Mouse (Mus musculus) monocyte, adult 2 months (primary cell): ENCODE data around the gene Zfp808.
"Not testable (repeated sequence)": the region's sequence is repeated elsewhere in the genome, so short reads cannot be mapped to it uniquely, and the experiment has no call there.

ENCODE experiments used
- DNase-seq, 2 experiments: peaks; one replicate each; pipeline ENCODE4 v3.0.0; 2022; ENCODE audit warnings: low spot score in 2 of 2, low read depth in 1 of 2

Zfp808 gene

DNA sequence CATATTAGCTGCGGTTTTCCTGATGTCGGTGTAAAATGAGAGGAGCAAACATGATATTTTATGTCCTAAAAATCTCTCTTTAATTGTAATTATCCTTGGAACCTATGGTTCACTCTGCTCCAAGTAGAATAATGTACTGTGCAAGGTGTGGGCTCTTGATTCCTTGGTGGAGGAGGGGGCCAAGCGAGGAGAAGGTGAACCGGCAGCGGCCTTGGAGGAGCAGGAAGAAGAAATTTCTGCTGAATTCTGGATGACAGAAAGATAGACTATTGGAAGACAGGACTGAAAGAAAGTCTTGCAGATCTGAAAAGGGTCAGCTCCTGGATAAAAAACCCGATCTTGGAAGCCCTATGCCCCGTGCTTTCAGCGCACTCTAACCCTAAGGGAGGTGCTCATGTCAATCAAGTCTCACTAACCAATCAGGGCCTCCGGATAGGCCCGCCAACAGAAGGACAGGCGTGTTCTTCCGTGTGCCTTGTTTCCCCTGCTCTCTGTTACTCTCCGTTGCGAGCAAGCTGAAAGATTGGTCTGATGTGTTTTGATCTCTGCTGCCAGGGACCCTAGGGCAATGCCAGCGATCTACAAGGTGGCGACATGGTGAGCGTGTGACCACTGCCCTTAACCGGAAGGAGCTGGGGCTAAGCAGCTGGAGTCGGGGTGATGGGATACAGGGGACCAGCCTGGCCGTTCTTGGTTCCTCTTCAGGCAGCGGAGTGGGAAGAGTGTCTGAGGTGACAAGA lies at the start of gene Zfp808:
TSS of gene Zfp808 (plus strand) at position 455 of the 740 bp plus-strand sequence.
- DNase-seq = peak; percentile 2 to 8

DNA sequence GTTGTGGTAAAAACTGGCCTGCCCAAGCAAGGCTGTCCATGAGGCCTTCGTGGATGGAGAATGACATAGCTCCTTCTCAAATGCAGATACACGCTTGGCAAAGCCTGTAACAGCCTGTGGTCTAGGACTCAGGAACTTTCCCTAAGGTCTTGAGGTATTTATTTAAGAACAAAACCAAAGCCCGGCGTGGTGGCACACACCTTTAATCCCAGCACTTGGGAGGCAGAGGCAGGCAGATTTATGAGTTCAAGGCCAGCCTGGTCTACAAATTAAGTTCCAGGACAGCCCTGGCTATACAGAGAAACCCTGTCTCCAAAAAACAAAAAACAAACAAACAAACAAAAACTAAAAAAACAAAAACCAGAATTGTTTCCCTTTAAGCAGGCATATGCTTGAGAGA lies 30.9 kb upstream of the Zfp808 start:
- not testable (repeated sequence) for DNase-seq

DNA sequence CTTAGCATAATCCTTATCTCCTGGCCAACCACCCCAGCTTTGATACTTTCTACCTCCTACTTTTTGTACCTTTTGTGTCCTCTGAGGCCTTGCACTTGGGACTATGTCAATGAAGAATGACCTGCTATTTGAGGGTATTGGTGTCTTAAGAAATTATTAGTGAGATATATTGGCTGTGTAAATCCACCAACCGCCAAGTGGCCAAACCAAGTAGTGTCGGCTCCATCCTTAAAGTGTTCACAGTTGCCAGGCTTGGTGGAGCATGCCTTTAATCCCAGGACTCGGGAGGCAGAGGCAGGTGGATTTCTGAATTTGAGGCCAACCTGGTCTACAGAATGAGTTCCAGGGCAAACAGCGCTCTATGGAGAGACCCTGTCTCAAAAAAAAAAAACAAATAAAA lies 30.2 kb upstream of the Zfp808 start:
- DNase-seq = not testable (repeated sequence)

GRCm38 (mm10) chr13:62102368-62102767 lies 27.3 kb upstream of the Zfp808 start:
- DNase-seq = not testable (repeated sequence)

GRCm38 (mm10) chr13:62115861-62116260 lies 13.8 kb upstream of the Zfp808 start:
- not testable (repeated sequence) for DNase-seq

- DNase-seq = not testable (repeated sequence)
Measured at GRCm38 (mm10) chr13:62121578-62121977, 8.1 kb upstream of the Zfp808 start.

GRCm38 (mm10) chr13:62181835-62182755 lies 52.4 kb downstream of the Zfp808 start:
- not testable (repeated sequence) for DNase-seq

GRCm38 (mm10) chr13:62245264-62245663 lies 115.6 kb downstream of the Zfp808 start:
- DNase-seq = no peak

GRCm38 (mm10) chr13:62255226-62255625 lies 125.5 kb downstream of the Zfp808 start:
- not testable (repeated sequence) for DNase-seq

DNA sequence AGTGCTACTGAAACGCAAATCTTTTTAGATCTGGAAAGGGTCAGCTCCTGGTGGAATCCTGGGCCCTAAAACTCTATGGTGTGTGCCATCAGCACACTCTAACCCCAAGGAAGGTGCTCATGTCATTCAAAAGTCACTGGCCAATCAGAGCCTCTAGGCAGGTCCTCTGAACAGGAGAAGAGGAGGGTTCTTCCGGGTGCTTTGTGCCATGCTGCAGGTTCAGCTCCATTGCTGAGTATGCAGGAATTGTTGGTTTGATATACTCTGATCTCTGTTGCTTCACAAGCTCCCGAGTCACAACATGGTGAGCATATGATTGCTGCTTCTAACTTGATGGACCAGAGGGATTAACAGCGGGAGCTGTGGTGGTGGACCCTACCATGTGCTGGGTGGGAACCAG lies 133.7 kb downstream of the Zfp808 start:
- no peak for DNase-seq
